12 mouse cellular contexts compared by ENCODE assay signal in the genomic region with DNA sequence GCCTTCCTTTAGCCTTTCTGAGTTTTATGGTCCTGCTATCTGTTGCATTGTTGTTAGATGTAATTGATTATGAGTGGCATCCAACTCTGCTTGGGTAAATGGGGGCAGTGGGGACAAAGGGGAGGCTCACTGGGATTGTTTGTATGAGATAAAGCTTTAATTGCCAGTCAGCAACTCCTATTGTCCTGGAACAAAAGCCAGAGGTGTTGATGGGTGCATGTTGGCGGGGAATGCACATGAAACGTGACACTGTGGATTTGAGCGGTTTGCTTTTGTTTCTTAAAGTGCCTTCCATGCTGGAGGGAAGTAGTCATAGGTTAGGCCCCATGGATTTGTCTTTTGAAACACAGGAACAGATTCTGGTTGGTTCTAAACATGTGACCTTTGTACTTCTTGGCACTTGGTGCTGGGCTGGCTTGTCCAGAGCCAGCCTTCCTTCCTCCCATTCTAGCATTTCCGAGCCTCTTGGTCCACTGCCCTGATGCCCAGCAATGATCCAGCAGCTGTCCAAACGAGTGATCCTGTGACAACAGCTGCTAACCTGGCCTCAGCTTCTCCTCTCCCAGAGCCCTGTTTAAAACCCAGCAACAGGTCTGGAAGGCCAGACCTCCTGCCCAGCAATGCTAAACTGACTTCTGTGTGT.
DNase-seq lines count a peak whose midpoint lies in the region; ATAC-seq lines count a peak whose summit lies in the region.
"Had no signal": no experiment of that assay in that cellular context is flagged by ENCODE, and none has a peak within 500 bp of the region (broad histone marks: within the 10 kb centered on the region; RNA-seq: fewer than 3 reads in every experiment).

No protein-coding gene starts in this region.

- no peaks in the 10 kb centered on the region for H3K9me3 ChIP-seq in liver, embryonic 12.5 days (replicated peaks)
- H3K9me3 ChIP-seq in liver, embryonic 11.5 days (ENCODE audit: control insufficient read depth, low read length), result no peaks in the 10 kb centered on the region
- H3K9me3 ChIP-seq: forebrain, embryonic 13.5 days had no signal

- no peak for ATAC-seq in liver, embryonic 12.5 days
- no peak for ATAC-seq in liver, embryonic 11.5 days (replicated peaks; ENCODE audit: low FRiP score)
- ATAC-seq: forebrain, embryonic 13.5 days; Patski had no signal

- H3K27ac ChIP-seq in liver, embryonic 12.5 days, result peak overlapping the region; percentile 65
- no peak overlapping the region for H3K27ac ChIP-seq in liver, embryonic 11.5 days (ENCODE audit: low read depth, low read length)
- H3K27ac ChIP-seq: forebrain, embryonic 13.5 days; left cerebral cortex, adult 2 months had no signal

- no peak overlapping the region for H3K4me2 ChIP-seq in liver, embryonic 12.5 days
- H3K4me2 ChIP-seq in liver, embryonic 11.5 days, result no peak overlapping the region
- H3K4me2 ChIP-seq: forebrain, embryonic 13.5 days had no signal

- H3K4me3 ChIP-seq in liver, embryonic 12.5 days, result no peak overlapping the region
- no peak overlapping the region for H3K4me3 ChIP-seq in liver, embryonic 11.5 days (ENCODE audit: low read depth, low read length)
- H3K4me3 ChIP-seq: forebrain, embryonic 13.5 days; left cerebral cortex, adult 2 months had no signal

- no peak overlapping the region for H3K9ac ChIP-seq in liver, embryonic 12.5 days
- H3K9ac ChIP-seq in liver, embryonic 11.5 days (ENCODE audit: low read depth, low read length), result no peak overlapping the region
- H3K9ac ChIP-seq: forebrain, embryonic 13.5 days had no signal

- no peaks in the 10 kb centered on the region for H3K27me3 ChIP-seq in liver, embryonic 12.5 days (replicated peaks)
- H3K27me3 ChIP-seq in liver, embryonic 11.5 days (replicated peaks; ENCODE audit: control insufficient read depth, insufficient read depth, low read length), result no peaks in the 10 kb centered on the region
- H3K27me3 ChIP-seq: forebrain, embryonic 13.5 days; Patski had no signal

- H3K36me3 ChIP-seq in liver, embryonic 12.5 days, result no peaks in the 10 kb centered on the region
- no peaks in the 10 kb centered on the region for H3K36me3 ChIP-seq in liver, embryonic 11.5 days (ENCODE audit: control insufficient read depth, insufficient read depth, low read length)

- DNase-seq in liver, embryonic 11.5 days (ENCODE audit: low spot score), result no peak
- DNase-seq in gastrocnemius, postnatal 14 days, result peak; percentile 84
- DNase-seq in kidney, adult 9 months, result peak; percentile 75
- DNase-seq in skeletal muscle tissue, adult 2 months (ENCODE audit: low read depth, low spot score), result peak; percentile 88
- no peak for DNase-seq in layer of hippocampus, postnatal 14 days (ENCODE audit: low spot score in 2 of 2)
- DNase-seq in embryo, embryonic 9.5 days (ENCODE audit: extremely low spot score), result no peak
- DNase-seq: cerebellum, adult 2 months; right cerebral cortex, adult 18-20 months had no signal

- peaks cover 92% of the 10 kb centered on the region for H3K4me1 ChIP-seq in liver, embryonic 12.5 days
- H3K4me1 ChIP-seq in liver, embryonic 11.5 days (replicated peaks; ENCODE audit: control insufficient read depth, insufficient read depth, low read length), result peaks cover 45% of the 10 kb centered on the region
- H3K4me1 ChIP-seq: forebrain, embryonic 13.5 days had no signal

- 75% methylated on average over 5 of the region's 5 CpGs for WGBS in liver, embryonic 12.5 days (ENCODE audit: insufficient replicate concordance)
- WGBS in liver, embryonic 11.5 days, result 66% methylated on average over 5 of the region's 5 CpGs

- intact Hi-C loops in gastrocnemius, postnatal 14 days (cut with DNase I; ENCODE audit: low total_unique reads), result no loop called here

Comparison
In these comparisons a context has a peak if more than half of its experiments do, and no peak if none do; other contexts are left out.
1. DNase-seq: peak in gastrocnemius, postnatal 14 days (single experiment), kidney, adult 9 months (single experiment) and skeletal muscle tissue, adult 2 months (single experiment); none in liver, embryonic 11.5 days (single experiment), layer of hippocampus, postnatal 14 days (0 of 2) and embryo, embryonic 9.5 days (single experiment).